Mouse (Mus musculus) bone marrow, adult 2 months (tissue): ENCODE data around the gene C3.
A peak's percentile ranks its signal among the peaks of the same experiment; 100 is the strongest.

Experiments used
- CTCF ChIP-seq: fragments of 200-500 bp; IDR thresholded peaks from 2 replicates; pipeline ENCODE4 v1.5.1; 2011; ENCODE audit warnings: low read length, control low read depth; ENCODE audit not compliant: control insufficient read depth, insufficient read depth
- POLR2A ChIP-seq: fragments of 200-500 bp; IDR thresholded peaks from 2 replicates; pipeline ENCODE4 v1.6.1; 2011; ENCODE audit warnings: low read depth, mild to moderate bottlenecking, control low read depth, low read length, borderline replicate concordance; ENCODE audit not compliant: control insufficient read depth

DNA sequence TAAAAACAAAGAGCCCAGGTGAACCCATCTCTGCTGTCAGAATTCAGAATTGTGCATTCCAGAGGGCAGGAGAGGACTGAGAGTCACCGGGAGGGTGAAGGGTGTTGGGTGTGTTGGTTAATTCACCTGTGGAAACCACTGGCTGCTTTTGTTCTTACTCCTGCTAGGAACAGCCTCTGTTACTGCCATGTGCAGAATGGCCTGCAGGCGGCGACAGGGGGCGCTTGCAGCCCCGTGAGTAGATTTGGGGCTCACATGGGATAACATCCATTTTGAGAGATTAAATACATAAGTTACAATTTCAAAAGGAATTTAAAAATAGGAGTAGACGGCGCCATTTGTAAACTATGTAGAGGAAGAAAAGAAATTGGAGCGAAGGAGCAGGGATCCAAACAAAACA, 47.6 kb downstream of the C3 start:
- TF ChIP-seq CTCF = peak; percentile 67
- no peak for TF ChIP-seq POLR2A
